Mouse (Mus musculus) B cell, adult 2 months (primary cell): ENCODE measurements at regions not wholly inside any gene's neighbourhood (a gene's known extent, or its start where the extent isn't known, plus 50 kb on each side); places are given as distances from the start of the nearest gene placed in this dataset.

Source experiments
- DNase-seq, 2 experiments: peaks; one replicate each; pipeline ENCODE4 v3.0.0; 2022

GRCm38 (mm10) chr3:61466641-61467040, 100.9 kb upstream of the B430305J03Rik start:
- DNase-seq: no peak

DNA sequence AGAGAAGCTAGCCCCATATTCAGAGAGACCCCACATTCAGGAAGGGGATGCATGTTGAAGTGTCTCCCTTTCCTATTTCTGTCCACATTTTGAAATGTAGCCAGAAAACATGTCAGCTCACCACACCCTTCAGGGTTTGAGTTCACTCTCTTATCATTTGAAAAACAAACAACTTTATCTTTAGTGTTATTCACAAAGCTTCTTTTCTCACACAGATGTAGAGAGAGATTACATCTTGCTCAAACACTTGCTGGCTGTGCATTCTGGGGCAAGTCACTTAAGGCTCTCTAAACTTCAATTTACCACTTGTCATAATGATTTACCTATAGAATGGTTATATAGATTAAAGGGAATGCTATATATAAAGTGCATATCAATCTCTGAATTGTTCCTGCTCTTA, 94.3 kb upstream of the B430305J03Rik start:
- no peak for DNase-seq

DNA sequence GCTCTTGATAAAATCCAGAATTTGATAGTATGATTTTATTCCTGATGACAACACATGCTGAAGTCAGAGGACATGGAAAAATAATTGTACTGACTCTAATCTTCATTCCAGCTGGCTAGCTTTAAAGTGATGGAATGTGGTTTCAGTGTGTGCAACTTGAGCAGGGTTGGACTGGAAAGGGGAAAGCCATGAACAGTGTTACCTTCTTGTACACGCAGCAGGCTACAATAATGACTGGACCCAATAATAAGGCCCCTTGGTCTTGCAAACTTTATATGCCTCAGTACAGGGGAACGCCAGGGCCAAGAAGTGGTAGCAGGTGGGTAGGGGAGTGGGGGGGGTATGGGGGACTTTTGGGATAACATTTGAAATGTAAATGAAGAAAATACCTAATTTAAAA, 90.8 kb upstream of the B430305J03Rik start:
- DNase-seq: no peak

DNA sequence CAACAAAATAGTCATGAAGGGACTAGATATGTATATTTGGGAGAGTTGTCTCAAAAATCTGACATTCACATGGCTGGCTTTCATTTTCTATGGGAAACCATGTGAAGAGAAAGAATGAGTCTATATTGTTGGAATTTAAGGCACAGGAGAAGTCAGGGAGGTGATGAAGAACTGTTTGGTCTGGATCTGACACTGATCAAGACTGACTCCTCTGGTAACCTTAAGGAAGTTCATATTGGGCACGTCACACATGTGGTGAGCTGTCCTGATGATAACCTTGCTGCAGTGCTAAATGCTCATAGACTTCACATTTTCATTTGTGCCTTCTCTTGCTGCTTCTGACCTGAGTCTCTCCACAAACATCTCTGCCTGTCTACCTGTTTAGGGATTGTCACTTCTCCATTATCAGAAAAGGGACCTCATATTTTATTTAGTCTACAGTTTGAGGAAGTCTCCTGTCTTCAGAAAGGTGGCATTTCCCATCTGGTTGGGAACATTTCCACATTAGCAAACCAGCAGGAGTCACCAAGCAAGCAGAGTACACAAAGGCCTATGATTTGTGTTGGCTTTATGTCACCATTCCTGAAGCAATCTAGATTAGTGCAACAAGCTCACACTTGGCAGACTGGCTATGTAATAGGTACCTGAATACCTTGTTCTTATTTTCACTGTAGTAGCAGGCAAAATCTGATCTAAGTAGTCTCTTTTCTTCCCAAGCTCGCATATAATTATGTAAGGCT, 76.4 kb upstream of the B430305J03Rik start:
- no peak for DNase-seq

GRCm38 (mm10) chr3:61441445-61441844, 75.7 kb upstream of the B430305J03Rik start:
- no peak for DNase-seq

DNA sequence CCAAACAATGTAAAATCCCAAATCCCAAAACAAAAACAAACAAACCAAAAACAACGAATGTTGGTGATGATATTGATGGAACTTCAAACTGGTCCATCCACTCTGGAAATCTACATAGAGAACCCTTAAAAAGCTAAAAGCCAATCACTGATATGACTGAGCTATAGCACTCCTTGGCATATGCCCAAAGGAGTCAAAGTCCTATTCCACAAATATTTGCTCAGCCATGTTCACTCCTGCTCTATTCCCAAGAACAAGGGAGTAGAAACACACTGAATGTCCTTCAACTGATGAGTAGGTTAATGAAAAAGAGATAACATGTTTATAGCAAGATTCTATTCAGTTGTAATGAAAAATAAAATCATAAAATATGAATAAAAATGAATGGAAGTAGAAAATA, 63.0 kb upstream of the B430305J03Rik start:
- DNase-seq: no peak

DNA sequence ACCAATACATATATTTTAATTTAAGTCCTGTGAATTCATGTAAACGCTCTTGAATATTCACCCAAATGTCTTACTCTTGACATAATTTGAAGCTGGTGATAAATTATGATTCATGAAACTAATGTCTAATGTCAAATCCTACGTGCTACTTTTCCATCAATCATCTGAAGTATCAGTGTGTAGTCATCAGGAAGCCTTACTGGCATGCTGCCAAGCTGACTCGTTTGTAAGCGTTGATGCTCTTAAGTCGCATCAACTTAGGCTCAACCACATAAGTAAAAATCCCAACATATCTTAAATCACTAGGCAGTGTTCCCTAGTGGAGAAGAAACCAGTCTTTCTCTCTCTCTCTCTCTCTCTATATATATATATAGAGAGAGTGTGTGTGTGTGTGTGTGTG, 58.2 kb upstream of the B430305J03Rik start:
- DNase-seq: no peak

DNA sequence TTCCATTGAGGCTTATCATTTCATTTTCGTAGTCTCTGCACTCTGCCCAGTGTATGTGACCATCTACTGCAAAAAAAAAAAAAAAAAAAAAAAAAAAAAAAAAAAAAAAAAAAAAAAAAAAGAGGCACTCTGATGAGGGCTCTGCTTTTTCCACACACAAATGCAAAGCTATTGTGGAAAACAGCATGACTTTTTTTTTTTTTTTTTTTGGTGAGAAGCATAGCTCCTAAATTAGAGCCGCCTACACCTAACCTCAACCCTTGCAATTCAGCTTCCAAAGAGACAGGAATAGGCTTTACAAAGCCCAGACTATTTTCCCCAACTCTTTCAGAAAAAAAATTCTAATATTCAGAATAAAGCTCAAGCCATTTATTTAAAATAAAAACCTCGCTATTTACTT, 54.0 kb upstream of the B430305J03Rik start:
- DNase-seq: no peak

- no peak for DNase-seq
These were observed 52.3 kb upstream of the B430305J03Rik start for GRCm38 (mm10) chr3:61418096-61418495.
